ENCODE assay signal across 17 mouse cellular contexts in the genomic region with DNA sequence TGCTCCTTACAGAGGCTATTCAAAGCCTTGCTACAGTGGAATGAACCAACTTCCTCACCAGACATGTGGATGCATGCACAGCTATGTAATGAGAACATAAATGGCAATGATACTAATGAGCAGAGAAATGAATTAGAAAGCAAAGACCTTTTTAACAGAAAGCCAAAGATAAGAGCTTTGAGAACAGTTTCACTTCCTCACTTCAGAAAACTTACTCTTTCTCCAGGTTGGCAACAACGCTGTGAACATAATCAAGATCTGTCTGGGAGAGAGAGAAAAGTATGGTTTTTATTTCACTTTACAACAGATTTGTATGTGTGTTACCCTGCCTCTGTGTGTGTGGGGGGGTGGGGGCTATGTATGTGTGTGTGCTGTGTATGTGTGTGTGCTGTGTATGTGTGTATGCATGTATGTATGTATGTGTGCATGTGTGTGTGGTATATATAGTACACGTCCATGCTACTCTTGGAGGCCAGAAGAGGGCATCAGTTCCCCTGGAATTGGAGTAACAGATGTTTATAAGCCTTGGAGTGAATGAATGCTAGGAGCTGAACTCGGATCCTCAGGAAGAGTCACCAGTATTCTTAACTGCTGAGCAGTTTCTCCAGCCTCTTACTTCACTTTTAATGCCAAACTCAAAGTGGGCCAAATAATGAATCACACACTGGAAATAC. TPM values are rescaled to one million over a fixed set of nuclear protein-coding genes. Genes with fewer than 3 reads are reported as not detected.
A peak's percentile ranks its signal among the peaks of the same experiment; 100 is the strongest.
DNase-seq lines count a peak whose midpoint lies in the region; ATAC-seq and TF ChIP-seq lines count a peak whose summit lies in the region.
"Had no signal": no experiment of that assay in that cellular context is flagged by ENCODE, and none has a peak within 500 bp of the region (broad histone marks: within the 10 kb centered on the region; RNA-seq: fewer than 3 reads in every experiment).

No protein-coding gene starts in this region.

- no peak for TF ChIP-seq POLR2A in lung, adult 2 months (IDR thresholded peaks at IDR 0.05; ENCODE audit: borderline replicate concordance, extremely low read depth, low read depth, low read length)
- TF ChIP-seq POLR2A in CH12.LX (IDR thresholded peaks at IDR 0.05; ENCODE audit: low read depth, low read length): no peak

- peaks cover 3% of the 10 kb centered on the region for H3K79me2 ChIP-seq in CH12.LX (replicated peaks; ENCODE audit: control insufficient read depth, extremely low read depth, insufficient read depth, poor library complexity, severe bottlenecking)

- H3K9me3 ChIP-seq in lung, embryonic 14.5 days (ENCODE audit: low read depth, low read length): no peaks in the 10 kb centered on the region
- peaks cover 9% of the 10 kb centered on the region for H3K9me3 ChIP-seq in CH12.LX (replicated peaks; ENCODE audit: low read length)
- H3K9me3 ChIP-seq: liver, embryonic 15.5 days; midbrain, embryonic 12.5 days had no signal

- WGBS in lung, embryonic 14.5 days: 78% methylated on average over 3 of the region's 3 CpGs
- 77% methylated on average over 3 of the region's 3 CpGs for WGBS in lung, adult 2 months

- no peak overlapping the region for H3K9ac ChIP-seq in lung, embryonic 14.5 days
- H3K9ac ChIP-seq in CH12.LX (ENCODE audit: insufficient read depth, low read depth): no peak overlapping the region
- H3K9ac ChIP-seq: liver, embryonic 15.5 days; midbrain, embryonic 12.5 days had no signal

- peak; percentile 27; the same call in 1 of the 2 replicates for TF ChIP-seq CTCF in gastrocnemius, adult 2 months (IDR thresholded peaks at IDR 0.05)
- TF ChIP-seq CTCF in lung, embryonic 14.5 days (IDR thresholded peaks at IDR 0.05; ENCODE audit: low read depth): peak; percentile 28; the same call in 1 of the 2 replicates
- TF ChIP-seq CTCF in lung, adult 2 months (IDR thresholded peaks at IDR 0.05; ENCODE audit: insufficient read depth, low read length): no peak
- peak in 1 of 2 experiments; percentile 55; a peak in 2 of 4 replicates for TF ChIP-seq CTCF in CH12.LX (conservative IDR thresholded peaks at IDR 0.05 in 1 of 2, IDR thresholded peaks at IDR 0.05 in 1 of 2; ENCODE audit: low read depth in 2 of 2, low read length in 2 of 2)

- H3K27ac ChIP-seq in gastrocnemius, adult 2 months: no peak overlapping the region
- H3K27ac ChIP-seq in lung, embryonic 14.5 days (ENCODE audit: low read depth): no peak overlapping the region
- peak overlapping the region; percentile 71 for H3K27ac ChIP-seq in CH12.LX (ENCODE audit: insufficient read depth, low read depth)
- H3K27ac ChIP-seq: liver, embryonic 15.5 days; midbrain, embryonic 12.5 days had no signal

- intact Hi-C loops in gastrocnemius, adult 2 months (cut with DNase I): no loop called here

- dilution Hi-C loops in CH12.LX (cut with MboI; ENCODE audit: extremely low pct_ligation_motif_present, extremely low pct_unique_long_range_greater_than_20kb, low sequenced_read_pairs): no loop called here

- in situ Hi-C loops in CH12.LX (cut with MboI; ENCODE audit: low pct_ligation_motif_present, low pct_unique_long_range_greater_than_20kb, low sequenced_read_pairs): loop anchor here (10.0 kb wide), 1 partner anchor 192 kb away; no protein-coding TSS in a partner anchor

- no peak for ATAC-seq in lung, embryonic 14.5 days (ENCODE audit: insufficient read depth)
- ATAC-seq in megakaryocyte progenitor cell, adult 5-6 weeks (replicated peaks; ENCODE audit: poor library complexity): peak; percentile 26; the same call in 1 of the 2 replicates
- no peak for ATAC-seq in erythroblast, adult 5-6 weeks (replicated peaks; ENCODE audit: low FRiP score, poor library complexity, severe bottlenecking)
- ATAC-seq: forebrain, embryonic 16.5 days had no signal

- DNase-seq in gastrocnemius, adult 2 months: no peak
- DNase-seq in gastrocnemius, adult 8-10 months (ENCODE audit: low spot score in 2 of 2): no peak
- DNase-seq in lung, embryonic 14.5 days: no peak
- no peak for DNase-seq in lung, adult 2 months
- DNase-seq in CH12.LX (ENCODE audit: extremely low read depth): no peak
- DNase-seq in cerebellum, adult 11 months: no peak
- DNase-seq: adrenal gland, adult 2 months; cerebellum, postnatal 36 days; heart, adult 18-20 months; lung, postnatal 4 days; retina, postnatal 1 day; right cerebral cortex, postnatal 4 days had no signal

- H3K4me3 ChIP-seq in gastrocnemius, adult 2 months: no peak overlapping the region
- no peak overlapping the region for H3K4me3 ChIP-seq in lung, embryonic 14.5 days (ENCODE audit: low read depth, low read length)
- H3K4me3 ChIP-seq in lung, adult 2 months (replicated peaks; ENCODE audit: extremely low read depth, low read depth, low read length): no peak overlapping the region
- no peak overlapping the region for H3K4me3 ChIP-seq in CH12.LX (replicated peaks in 1 of 3; ENCODE audit: low read depth in 2 of 3, low read length in 2 of 3, poor library complexity in 1 of 3)
- H3K4me3 ChIP-seq: liver, embryonic 15.5 days; midbrain, embryonic 12.5 days had no signal

- H3K27me3 ChIP-seq in lung, embryonic 14.5 days (ENCODE audit: insufficient read depth, low read length): no peaks in the 10 kb centered on the region
- no peaks in the 10 kb centered on the region for H3K27me3 ChIP-seq in CH12.LX (replicated peaks)
- H3K27me3 ChIP-seq: liver, embryonic 15.5 days; midbrain, embryonic 12.5 days had no signal

- H3K4me1 ChIP-seq in lung, embryonic 14.5 days (ENCODE audit: insufficient read depth): no peaks in the 10 kb centered on the region
- no peaks in the 10 kb centered on the region for H3K4me1 ChIP-seq in lung, adult 2 months (ENCODE audit: control insufficient read depth, insufficient read depth, low read length)
- peaks cover 6 to 31% of the 10 kb centered on the region in 2 experiments for H3K4me1 ChIP-seq in CH12.LX (ENCODE audit: control insufficient read depth in 1 of 2, insufficient read depth in 2 of 2)
- H3K4me1 ChIP-seq: midbrain, embryonic 12.5 days had no signal

- no peak overlapping the region for H3K4me2 ChIP-seq in lung, embryonic 14.5 days
- H3K4me2 ChIP-seq in CH12.LX (ENCODE audit: insufficient read depth, low read depth, poor library complexity, severe bottlenecking): no peak overlapping the region
- H3K4me2 ChIP-seq: liver, embryonic 15.5 days; midbrain, embryonic 12.5 days had no signal

- peak; percentile 80 for TF ChIP-seq EP300 in CH12.LX (IDR thresholded peaks at IDR 0.05; ENCODE audit: low read length)

- no peaks in the 10 kb centered on the region for H3K36me3 ChIP-seq in lung, embryonic 14.5 days (ENCODE audit: insufficient read depth)
- peaks cover 34 to 57% of the 10 kb centered on the region in 2 experiments for H3K36me3 ChIP-seq in CH12.LX (replicated peaks in 1 of 2; ENCODE audit: control insufficient read depth in 1 of 2, insufficient read depth in 1 of 2, low read length in 1 of 2)
- H3K36me3 ChIP-seq: liver, embryonic 15.5 days; midbrain, embryonic 12.5 days had no signal

- TF ChIP-seq RAD21 in CH12.LX (IDR thresholded peaks at IDR 0.05; ENCODE audit: low read depth, low read length): peak; percentile 52

TF ChIP-seq in CH12.LX, 34 proteins besides CTCF, POLR2A, EP300 and RAD21 (continues in another document):
- TF ChIP-seq ZC3H11A (IDR thresholded peaks at IDR 0.05; ENCODE audit: low read depth, low read length): no peak
- TF ChIP-seq ELF1 (IDR thresholded peaks at IDR 0.05; ENCODE audit: low read depth, low read length): no peak
- TF ChIP-seq BHLHE40 (IDR thresholded peaks at IDR 0.05; ENCODE audit: low read depth, low read length): no peak
- TF ChIP-seq MAZ (IDR thresholded peaks at IDR 0.05; ENCODE audit: low read depth, low read length): no peak
- no peak for TF ChIP-seq USF1 (IDR thresholded peaks at IDR 0.05; ENCODE audit: low read depth, low read length)
- no peak for TF ChIP-seq RCOR1 (conservative IDR thresholded peaks at IDR 0.05; ENCODE audit: low read depth, low read length)
- TF ChIP-seq MEF2A (IDR thresholded peaks at IDR 0.05; ENCODE audit: borderline replicate concordance, low read depth, low read length): 0 out of 2 replicates have a peak, but pooled peaks have one; percentile 13
- no peak for TF ChIP-seq ZKSCAN1 (IDR thresholded peaks at IDR 0.05; ENCODE audit: borderline replicate concordance, low read depth, low read length)
- TF ChIP-seq GABPA (IDR thresholded peaks at IDR 0.05; ENCODE audit: insufficient replicate concordance, low read depth, low read length): no peak
- no peak for TF ChIP-seq NELFE (IDR thresholded peaks at IDR 0.05; ENCODE audit: low read depth, low read length)
- peak; percentile 88 for TF ChIP-seq IRF4 (IDR thresholded peaks at IDR 0.05; ENCODE audit: low read depth, low read length)
- no peak for TF ChIP-seq CHD2 (IDR thresholded peaks at IDR 0.05; ENCODE audit: low read length)
- peak; percentile 55 for TF ChIP-seq SMC3 (IDR thresholded peaks at IDR 0.05; ENCODE audit: low read depth, low read length)
- no peak for TF ChIP-seq E2F4 (IDR thresholded peaks at IDR 0.05; ENCODE audit: insufficient replicate concordance, low read depth, low read length)

RNA-seq across cellular contexts. Expression of gene Unc50, which starts 36.5 kb away (rescaled TPM):
- 10 to 100 TPM; 14.2 to 16.6 TPM for total RNA-seq in gastrocnemius, adult 2 months (2021)
- total RNA-seq in gastrocnemius, adult 8-10 months (2022): 10 to 100 TPM in 3 of 4 experiments, 1 to 10 TPM in 1; 9.2 to 16.4 (median 15.3) TPM
- polyA plus RNA-seq in lung, embryonic 14.5 days (2014; fragmentation: Nextera tagmentation; extraction: Ambion mirVana): 129 and 135 TPM in 2 replicates
- 56.0 and 58.6 TPM in 2 replicates for polyA plus RNA-seq in lung, adult 2 months (2012; rRNA removed)
- 56.6 and 58.5 TPM in 2 replicates for total RNA-seq in CH12.LX (2012; rRNA removed)
- total RNA-seq in CH12.LX (2014; rRNA removed): 75.5 and 76.3 TPM in 2 replicates
- polyA plus RNA-seq in CH12.LX (2012; ENCODE audit: insufficient read length, low read depth): 39.9 and 41.8 TPM in 2 replicates
- total RNA-seq in megakaryocyte progenitor cell, adult 5-6 weeks (2015): 79.2 and 90.5 TPM in 2 replicates
- total RNA-seq in megakaryocyte progenitor cell, adult 5-6 weeks (2017): 51.2 and 55.2 TPM in 2 replicates
- total RNA-seq in erythroblast, adult 5-6 weeks (2015; ENCODE audit: low replicate concordance): 29.9 and 44.0 TPM in 2 replicates
- total RNA-seq in erythroblast, adult 5-6 weeks (2017; ENCODE audit: low replicate concordance): 23.2 and 44.2 TPM in 2 replicates

RNA-seq across cellular contexts. Expression of gene Coa5, which starts 36.6 kb away (rescaled TPM):
- 10 to 100 TPM; 81.0 to 88.5 TPM for total RNA-seq in gastrocnemius, adult 2 months (2021)
- total RNA-seq in gastrocnemius, adult 8-10 months (2022): 100 to 1,000 TPM in 2 of 4 experiments, 10 to 100 TPM in 2; 79.7 to 115 (median 95.0) TPM
- polyA plus RNA-seq in lung, embryonic 14.5 days (2014; fragmentation: Nextera tagmentation; extraction: Ambion mirVana): 49.5 and 51.6 TPM in 2 replicates
- polyA plus RNA-seq in lung, adult 2 months (2012; rRNA removed): 27.0 and 45.0 TPM in 2 replicates
- total RNA-seq in CH12.LX (2012; rRNA removed): 43.8 and 49.7 TPM in 2 replicates
- 61.4 and 62.8 TPM in 2 replicates for total RNA-seq in CH12.LX (2014; rRNA removed)
- polyA plus RNA-seq in CH12.LX (2012; ENCODE audit: insufficient read length, low read depth): 69.8 and 79.8 TPM in 2 replicates
- 84.4 and 88.5 TPM in 2 replicates for total RNA-seq in megakaryocyte progenitor cell, adult 5-6 weeks (2015)
- total RNA-seq in megakaryocyte progenitor cell, adult 5-6 weeks (2017): 61.6 and 68.1 TPM in 2 replicates
- total RNA-seq in erythroblast, adult 5-6 weeks (2015; ENCODE audit: low replicate concordance): 19.8 and 25.1 TPM in 2 replicates
- total RNA-seq in erythroblast, adult 5-6 weeks (2017; ENCODE audit: low replicate concordance): 12.4 and 14.8 TPM in 2 replicates
